Mouse (Mus musculus) brain, adult 2 months (tissue): ENCODE measurements around the gene Gcn1l1.

ENCODE experiments used
- DNase-seq: peaks from one replicate; pipeline ENCODE4 v3.0.0; 2011; ENCODE audit warnings: low read depth, low spot score

The Gcn1l1 gene

GRCm38 (mm10) chr5:115653776-115654175, 88.7 kb downstream of the Gcn1l1 start:
- no peak for DNase-seq

GRCm38 (mm10) chr5:115656677-115657076, 91.6 kb downstream of the Gcn1l1 start:
- DNase-seq: no peak

- DNase-seq: no peak
Measured at GRCm38 (mm10) chr5:115657234-115657633, 92.2 kb downstream of the Gcn1l1 start.

- DNase-seq: no peak
Measured at GRCm38 (mm10) chr5:115658352-115658751, 93.3 kb downstream of the Gcn1l1 start.

- no peak for DNase-seq
Measured at GRCm38 (mm10) chr5:115662658-115663057, 97.6 kb downstream of the Gcn1l1 start.

- peak; percentile 82 for DNase-seq
Measured at GRCm38 (mm10) chr5:115666366-115667065, 101.5 kb downstream of the Gcn1l1 start.

GRCm38 (mm10) chr5:115667210-115667609, 102.2 kb downstream of the Gcn1l1 start:
- DNase-seq: no peak

GRCm38 (mm10) chr5:115667894-115668293, 102.8 kb downstream of the Gcn1l1 start:
- no peak for DNase-seq

GRCm38 (mm10) chr5:115668986-115669385, 103.9 kb downstream of the Gcn1l1 start:
- DNase-seq: no peak

- DNase-seq: no peak
Measured at GRCm38 (mm10) chr5:115669974-115670373, 104.9 kb downstream of the Gcn1l1 start.

- no peak for DNase-seq
Measured at GRCm38 (mm10) chr5:115670406-115670805, 105.4 kb downstream of the Gcn1l1 start.

- DNase-seq: peak; percentile 62
Measured at GRCm38 (mm10) chr5:115671846-115672245, 106.8 kb downstream of the Gcn1l1 start.
